Mouse (Mus musculus) lung, adult 2 months (tissue): ENCODE data around the gene Wfdc1. TPM values are rescaled to one million over a fixed set of nuclear protein-coding genes. Genes with fewer than 3 reads are reported as not detected.

Experiments
- DNase-seq: peaks from one replicate; pipeline ENCODE4 v3.0.0; 2022
- H3K4me1 ChIP-seq: fragments of 200-500 bp; 2 replicates; pipeline ENCODE4 v1.6.1; 2011; ENCODE audit warnings: low read length; ENCODE audit not compliant: control insufficient read depth, insufficient read depth
- H3K4me3 ChIP-seq: fragments of 200-500 bp; replicated peaks from 2 replicates; pipeline ENCODE3; 2011; ENCODE audit warnings: low read depth, mild to moderate bottlenecking, control low read depth, low read length; ENCODE audit errors: extremely low read depth
- CTCF ChIP-seq: fragments of 200-500 bp; IDR thresholded peaks from 2 replicates; pipeline ENCODE4 v1.5.1; 2011; ENCODE audit warnings: mild to moderate bottlenecking, low read length, control low read depth; ENCODE audit not compliant: insufficient read depth
- POLR2A ChIP-seq: fragments of 200-500 bp; IDR thresholded peaks from 2 replicates; pipeline ENCODE4 v1.6.1; 2011; ENCODE audit warnings: low read depth, mild to moderate bottlenecking, control low read depth, low read length, borderline replicate concordance; ENCODE audit errors: extremely low read depth
- WGBS: fragments of 180-500 bp; shearing (Covaris S2); methylation state at CpG from one replicate; pipeline ENCODE4 v1.1.7; 2018; 5-methylcytosine and 5-hydroxymethylcytosine counted together
- polyA plus RNA-seq: library from polyadenylated mRNA; depleted of rRNA; stranded (reverse); fragments of >200 nt; gene quantifications from 2 replicates; pipeline ENCODE4 v1.2.3, GENCODE M21; 2012

Gene Wfdc1
- polyA plus RNA-seq, 1 experiment, result 122 TPM

DNA sequence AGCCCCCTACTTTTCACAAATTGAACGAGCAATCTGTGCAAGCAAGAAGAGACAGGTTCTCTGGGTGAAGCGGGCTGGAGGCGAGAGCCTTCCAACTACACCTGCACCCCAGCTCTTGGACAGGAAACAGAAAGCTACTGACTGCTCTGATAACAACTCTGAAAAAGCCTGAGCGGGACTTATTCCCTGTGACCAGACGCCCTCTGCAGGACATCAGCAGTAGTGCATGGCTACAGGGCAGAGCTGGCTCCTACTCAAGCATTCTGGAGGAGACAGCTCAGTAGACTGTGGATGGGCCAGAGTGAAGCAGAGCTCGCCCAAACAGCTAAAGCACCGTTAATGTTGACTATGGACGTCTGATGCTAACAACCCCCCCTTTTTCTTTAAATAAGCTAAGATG is 10.2 kb downstream of the Wfdc1 start:
- no peaks in the 10 kb centered on the region for H3K4me1 ChIP-seq
- TF ChIP-seq CTCF (peak; percentile 99), POLR2A (no peak)
- H3K4me3 ChIP-seq, result no peak overlapping the region
- 8% methylated on average over 8 of the region's 8 CpGs for whole genome bisulfite sequencing
- peak; percentile 86 for DNase-seq

DNA sequence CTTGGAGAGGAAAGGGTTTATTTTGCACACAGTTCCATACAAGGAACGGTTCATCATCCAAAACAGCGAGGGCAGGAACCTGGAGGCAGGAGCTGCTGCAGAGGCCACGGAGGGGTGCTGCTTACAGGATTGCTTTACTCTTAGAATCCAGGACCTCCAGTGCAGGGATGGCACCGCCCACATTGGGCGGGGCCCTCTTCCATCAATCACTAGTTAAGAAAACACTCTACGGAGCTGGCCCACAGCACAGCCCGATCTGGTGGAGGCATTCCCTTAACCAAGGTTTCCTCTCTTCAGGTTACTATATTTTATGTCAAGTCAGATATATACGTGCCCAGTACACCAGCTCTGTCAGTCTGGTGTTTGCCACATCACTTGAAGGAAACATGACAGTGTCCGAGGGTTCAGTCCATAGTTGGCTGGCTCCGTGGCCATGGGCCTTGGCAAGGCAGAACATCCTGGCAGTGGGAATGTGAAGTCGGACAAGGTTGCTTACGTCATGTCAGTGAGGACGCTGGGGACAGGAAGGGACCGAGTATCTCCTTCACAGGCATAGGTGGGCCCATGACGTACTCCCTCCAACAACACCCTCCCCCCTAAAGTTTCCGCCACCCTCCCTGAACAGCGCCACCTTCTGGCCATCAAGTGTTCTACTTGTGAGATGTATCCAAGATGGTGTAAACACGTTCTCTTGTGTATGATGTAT is 12.1 kb downstream of the Wfdc1 start:
- 12% methylated on average over 18 of the region's 18 CpGs for WGBS
- Histone ChIP-seq H3K4me1 (no peaks in the 10 kb centered on the region), H3K4me3 (peak overlapping the region; percentile 33)
- TF ChIP-seq POLR2A (peak; percentile 10; the same call in 1 of the 2 replicates), CTCF (peak; percentile 58)
- DNase-seq, result no peak

DNA sequence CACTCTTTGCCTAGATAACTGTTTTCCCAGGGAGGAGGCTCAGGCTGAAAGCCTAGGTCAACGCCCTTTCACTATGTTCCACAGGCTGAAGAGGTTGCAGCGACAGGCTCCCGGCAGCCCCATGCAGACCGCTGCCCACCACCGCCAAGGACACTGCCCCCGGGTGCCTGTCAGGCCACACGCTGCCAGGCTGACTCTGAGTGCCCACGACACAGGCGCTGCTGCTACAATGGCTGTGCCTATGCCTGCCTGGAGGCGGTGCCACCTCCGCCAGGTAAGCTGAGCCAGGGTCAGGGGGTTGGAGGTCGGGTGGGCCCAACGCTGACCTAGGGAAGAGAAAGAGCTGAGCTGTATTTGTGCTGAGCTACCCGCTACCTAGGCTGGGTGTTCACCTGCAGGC is 13.0 kb downstream of the Wfdc1 start:
- TF ChIP-seq CTCF (no peak), POLR2A (no peak)
- no peak overlapping the region for H3K4me3 ChIP-seq
- 71% methylated on average over 14 of the region's 14 CpGs for WGBS
- DNase-seq, result no peak
- H3K4me1 ChIP-seq, result no peaks in the 10 kb centered on the region

DNA sequence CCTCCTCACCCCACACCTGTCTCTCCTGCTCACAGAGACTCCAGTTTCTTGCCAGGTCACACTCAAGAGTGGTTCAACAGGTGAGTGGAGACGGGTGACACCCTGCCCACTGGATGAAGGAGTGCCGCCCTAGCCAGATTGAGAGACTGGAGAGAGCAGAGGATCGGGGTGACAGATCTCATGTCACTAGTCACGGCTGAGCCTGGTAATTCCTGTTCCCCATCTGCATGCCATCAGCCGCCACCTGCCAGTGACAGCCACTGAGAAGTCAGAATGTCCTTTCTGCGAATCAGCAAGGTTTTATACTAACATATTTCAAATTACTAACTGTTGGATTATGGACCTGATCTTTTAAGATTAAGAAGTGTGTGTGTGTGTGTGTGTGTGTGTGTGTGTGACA is 24.4 kb downstream of the Wfdc1 start:
- WGBS, result 59% methylated on average over 6 of the region's 6 CpGs
- DNase-seq, result no peak
- TF ChIP-seq CTCF (no peak), POLR2A (no peak)
- Histone ChIP-seq H3K4me3 (no peak overlapping the region), H3K4me1 (no peaks in the 10 kb centered on the region)

DNA sequence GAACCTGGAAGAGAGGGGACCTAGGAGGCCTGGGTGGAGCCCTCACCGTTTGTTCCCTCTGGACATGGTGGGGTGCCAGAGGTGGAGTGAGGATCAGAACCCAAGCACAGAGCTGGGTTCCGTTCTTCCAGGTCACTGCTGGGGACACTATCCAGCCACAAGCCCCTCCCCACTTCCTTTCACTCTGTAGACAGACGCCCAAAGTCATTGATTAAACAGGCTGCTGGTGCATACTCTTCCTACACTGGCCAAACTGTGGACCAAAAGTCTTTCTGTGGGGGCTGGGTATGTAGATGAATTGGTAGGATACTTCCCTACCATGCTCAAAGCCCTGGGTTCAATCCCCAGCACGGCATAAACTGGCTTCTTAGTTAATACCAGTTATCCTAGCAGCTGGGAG is 25.8 kb downstream of the Wfdc1 start:
- TF ChIP-seq POLR2A (no peak), CTCF (no peak)
- DNase-seq, result no peak

DNA sequence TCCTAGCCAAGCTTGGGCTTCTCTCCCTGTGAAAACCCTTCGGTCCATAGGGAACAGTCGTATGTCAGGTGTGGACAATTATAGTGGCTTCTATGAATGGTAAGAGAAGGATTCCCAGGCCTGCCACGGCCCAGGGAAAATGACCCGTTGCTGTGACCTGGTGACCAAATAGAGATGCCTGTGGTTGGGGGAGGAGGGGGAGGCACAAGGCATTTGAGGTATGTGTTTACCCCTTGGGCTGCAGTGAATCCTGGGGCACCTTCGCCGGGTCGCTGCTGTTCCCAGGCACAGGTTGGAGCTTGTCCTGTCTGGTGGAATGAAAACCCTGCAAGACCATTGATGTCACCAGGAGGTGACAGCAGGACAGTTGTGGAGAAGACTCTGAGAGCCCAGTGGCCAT is 28.5 kb downstream of the Wfdc1 start:
- WGBS, result 63% methylated on average over 7 of the region's 7 CpGs
- DNase-seq, result no peak
- Histone ChIP-seq H3K4me1 (peaks cover 6% of the 10 kb centered on the region), H3K4me3 (no peak overlapping the region)
- TF ChIP-seq POLR2A, result no peak
- TF ChIP-seq CTCF, result no peak

More for the DNA sequence above, 25.8 kb downstream of the Wfdc1 start:
- WGBS, result 68% methylated on average over 4 of the region's 4 CpGs
- H3K4me1 ChIP-seq, result no peaks in the 10 kb centered on the region
- no peak overlapping the region for H3K4me3 ChIP-seq

DNA sequence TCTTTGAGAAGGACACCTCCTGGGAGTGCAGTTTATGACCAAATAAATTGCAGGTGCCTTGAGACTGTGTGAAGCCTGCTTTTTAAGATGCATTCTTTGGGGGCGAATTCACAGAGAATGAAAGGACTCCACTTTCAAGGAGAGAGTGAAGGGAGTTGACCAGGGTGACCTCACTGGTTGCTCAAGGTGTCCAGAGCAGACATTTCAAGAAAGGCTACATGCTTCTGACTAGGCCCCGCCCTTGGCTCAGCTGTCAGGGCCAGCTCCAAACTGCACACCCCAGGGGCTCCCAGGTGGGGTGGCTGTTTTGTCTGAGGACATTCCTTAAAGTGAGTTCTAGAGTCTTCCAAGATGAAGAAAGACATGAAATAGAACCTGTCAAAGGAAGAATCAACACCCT is 31.0 kb downstream of the Wfdc1 start:
- Histone ChIP-seq H3K4me3 (no peak overlapping the region), H3K4me1 (peaks cover 6% of the 10 kb centered on the region)
- TF ChIP-seq CTCF, result no peak
- no peak for TF ChIP-seq POLR2A
- DNase-seq, result no peak
- WGBS, result 80% methylated on average over 2 of the region's 2 CpGs

DNA sequence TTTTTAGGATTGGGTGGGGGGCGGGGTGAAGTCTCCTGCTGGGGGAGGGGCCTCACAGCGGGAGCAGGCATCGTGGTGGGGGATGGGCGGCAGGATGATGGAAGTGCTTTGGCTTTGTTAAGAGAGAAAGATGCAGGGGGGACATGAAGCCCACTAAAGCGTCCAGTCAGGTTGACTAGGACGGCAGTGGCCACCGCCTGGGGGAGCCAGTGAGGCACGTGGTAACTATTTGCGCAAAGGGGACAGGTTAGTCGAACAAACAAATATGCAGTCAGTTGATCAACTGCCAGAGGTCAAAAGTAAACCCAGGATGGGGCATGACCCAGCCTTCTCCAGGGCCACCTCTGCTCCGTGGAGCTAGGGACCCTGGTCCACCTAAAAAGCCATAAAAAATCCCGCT is 32.8 kb downstream of the Wfdc1 start:
- peak; percentile 80 for DNase-seq
- Histone ChIP-seq H3K4me1 (peaks cover 6% of the 10 kb centered on the region), H3K4me3 (peak overlapping the region; percentile 47)
- WGBS, result 2% methylated on average over 12 of the region's 12 CpGs
- no peak for TF ChIP-seq POLR2A
- peak; percentile 90 for TF ChIP-seq CTCF

DNA sequence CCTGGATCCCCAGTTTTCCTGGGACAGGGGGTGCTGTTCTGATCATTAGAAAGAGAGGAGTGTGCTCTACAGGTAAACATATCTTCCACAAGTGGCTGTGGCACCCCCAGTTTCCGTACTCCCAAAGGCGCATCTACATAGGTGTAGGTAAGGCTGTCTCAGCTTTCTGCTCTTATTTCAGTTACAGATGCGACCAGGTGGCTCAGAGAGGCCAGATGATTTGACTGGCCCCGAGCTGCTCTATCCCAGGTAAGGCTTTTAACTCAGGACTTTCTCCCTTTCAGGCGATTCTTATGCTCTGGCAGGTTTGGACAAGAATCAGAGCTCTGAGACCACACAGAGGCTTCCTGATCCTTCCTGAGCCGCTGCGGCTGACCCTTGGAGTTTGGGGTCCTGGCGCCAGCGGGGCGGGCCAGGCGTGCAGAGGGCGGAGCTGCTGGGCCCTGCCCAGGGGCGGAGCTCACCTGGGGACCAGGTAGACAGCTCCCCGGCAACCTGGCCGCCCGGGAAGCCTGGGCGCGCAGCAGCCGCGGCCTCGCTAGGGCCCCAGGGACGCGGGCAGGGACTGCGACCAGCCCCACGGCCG is 33.5 kb downstream of the Wfdc1 start, which contains the start of gene Atp2c2:
TSS of gene Atp2c2 (plus strand) at position 461 of the 586 bp plus-strand sequence.
- peak within 1 kb of the TSS; percentile 47 for H3K4me3 ChIP-seq
- 32% methylated on average over 26 of the region's 26 CpGs for WGBS
- DNase-seq, result peak; percentile 62

DNA sequence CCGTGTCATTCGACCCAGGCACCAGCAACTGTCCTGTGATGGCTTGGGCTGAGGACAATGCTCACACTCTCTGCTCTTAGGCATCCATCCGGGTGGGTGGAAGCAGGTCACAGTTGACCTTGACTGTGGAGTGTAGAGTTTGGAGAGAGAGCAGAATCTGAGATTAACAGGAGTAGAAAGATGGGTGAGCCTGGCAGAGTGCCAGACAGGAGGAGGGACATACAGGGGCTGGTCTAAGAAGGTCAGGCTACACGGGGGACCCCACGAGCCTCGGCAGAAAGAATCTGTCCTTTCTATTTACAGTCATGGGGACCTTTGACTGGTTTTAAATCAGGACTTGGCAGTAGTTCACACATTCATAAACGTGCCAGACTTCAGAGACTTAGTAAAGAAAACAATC is 36.8 kb downstream of the Wfdc1 start:
- no peak for DNase-seq
- H3K4me1 ChIP-seq, result peaks cover 6% of the 10 kb centered on the region
- 28% methylated on average over 7 of the region's 7 CpGs for WGBS
- no peak overlapping the region for H3K4me3 ChIP-seq
- no peak for TF ChIP-seq POLR2A
- no peak for TF ChIP-seq CTCF

More for the DNA sequence above, 33.5 kb downstream of the Wfdc1 start, which contains the start of gene Atp2c2:
- H3K4me1 ChIP-seq, result peaks cover 6% of the 10 kb centered on the region
- TF ChIP-seq POLR2A (no peak), CTCF (no peak)
